1 mouse cellular context compared by ENCODE assay signal in the genomic region with DNA sequence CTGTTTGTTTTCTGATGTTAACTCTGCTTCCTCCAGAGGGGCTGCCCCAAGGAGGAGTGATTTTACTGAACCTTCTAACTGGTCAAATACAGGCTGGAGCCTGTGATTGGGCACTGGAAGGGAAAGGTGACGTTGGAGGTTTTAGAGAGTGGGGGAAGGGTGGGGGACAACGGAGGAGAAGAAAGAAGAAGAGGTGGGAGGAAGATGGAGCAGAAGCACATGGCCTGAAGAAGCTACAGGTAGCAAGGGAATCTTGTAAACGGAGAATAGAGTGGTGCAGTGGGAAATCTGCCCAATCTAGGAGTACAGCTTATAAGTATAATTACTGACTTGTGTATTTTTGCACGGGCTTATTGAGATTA.
TF ChIP-seq lines count a peak whose summit lies in the region.

No protein-coding gene starts in this region.

TF ChIP-seq in CH12.LX, 34 proteins besides CTCF, POLR2A, EP300 and RAD21 (continued from another document):
- TF ChIP-seq ZMIZ1 (IDR thresholded peaks at IDR 0.05; ENCODE audit: low read depth, low read length) (no peak), JUN (IDR thresholded peaks at IDR 0.05; ENCODE audit: insufficient read depth, low read depth, low read length) (no peak), SMC3 (IDR thresholded peaks at IDR 0.05; ENCODE audit: low read depth, low read length) (no peak)
